Mouse (Mus musculus) liver, embryonic 14.5 days (tissue): ENCODE results near the gene Dgkh.

Experiments used
- CTCF ChIP-seq: IDR thresholded peaks from 2 replicates; pipeline ENCODE4 v1.5.1; 2016; ENCODE audit warnings: antibody characterized with exemption, low read depth, control low read depth
- EP300 ChIP-seq: IDR thresholded peaks from 2 replicates; pipeline ENCODE4 v1.6.1; 2016; ENCODE audit warnings: antibody characterized with exemption, low read depth

DNA sequence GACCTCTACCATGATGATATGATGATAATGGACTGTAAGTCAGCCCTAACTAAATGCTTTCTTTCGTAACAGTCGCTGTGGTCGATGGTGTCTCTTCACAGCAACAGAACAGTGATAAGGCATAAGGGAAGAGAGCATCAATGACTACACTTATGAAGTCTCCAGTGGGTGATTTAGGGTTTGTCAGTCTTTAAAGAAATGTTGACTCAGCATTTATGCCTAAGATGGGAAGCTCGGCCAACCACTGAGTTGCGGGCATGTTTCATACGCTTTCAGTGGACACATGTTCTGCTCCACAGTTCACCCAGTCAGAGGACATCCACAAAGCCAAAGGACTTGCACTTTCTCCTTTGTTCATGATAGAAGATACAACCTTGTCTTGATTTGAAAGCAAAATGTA, 73.9 kb downstream of the Dgkh start:
- TF ChIP-seq EP300: no peak
- no peak for TF ChIP-seq CTCF
